Mouse (Mus musculus): ENCODE results near the gene Nudt16l1. TPM values are rescaled to one million over a fixed set of nuclear protein-coding genes. Genes with fewer than 3 reads are reported as not detected.

Nudt16l1 gene
- polyA plus RNA-seq, 1 experiment from 2014 or later, result 132 TPM

DNA sequence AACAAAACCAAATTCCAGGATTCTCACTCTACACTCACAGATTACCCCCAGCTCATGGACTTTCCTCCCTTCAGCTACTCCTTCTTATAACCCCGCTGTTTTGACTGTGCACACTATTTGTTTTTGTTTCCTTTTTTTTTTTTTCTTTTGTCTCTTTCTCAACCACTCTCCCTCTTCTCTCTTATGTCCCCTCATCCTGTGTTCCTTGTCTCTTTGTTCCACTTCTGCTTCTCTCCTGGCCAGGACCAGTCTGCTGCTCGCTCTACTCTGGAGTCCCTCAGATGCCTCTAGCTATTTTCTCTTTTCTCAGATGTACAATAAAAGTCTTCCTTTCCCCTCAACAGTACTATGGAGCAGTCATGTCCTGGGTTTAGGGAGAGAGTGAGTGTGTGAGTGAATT is 36.2 kb upstream of the Nudt16l1 start:
- no peak overlapping the region for H3K4me3 ChIP-seq (ENCODE audit: low read depth, low read length)
- H3K9me3 ChIP-seq (ENCODE audit: control insufficient read depth, low read length), result no peaks in the 10 kb centered on the region
- ATAC-seq (ENCODE audit: low FRiP score), result no peak
- H3K36me3 ChIP-seq (ENCODE audit: control insufficient read depth, insufficient read depth, low read length), result no peaks in the 10 kb centered on the region
- DNase-seq (ENCODE audit: low spot score, missing footprints), result no peak
- no peaks in the 10 kb centered on the region for H3K4me1 ChIP-seq (ENCODE audit: control insufficient read depth, insufficient read depth, low read length)
- WGBS, result 81% methylated on average over 2 of the region's 2 CpGs
- H3K27ac ChIP-seq (ENCODE audit: low read depth, low read length), result no peak overlapping the region
- no peak overlapping the region for H3K4me2 ChIP-seq
- no peaks in the 10 kb centered on the region for H3K27me3 ChIP-seq (ENCODE audit: control insufficient read depth, insufficient read depth, low read length)
- no peak overlapping the region for H3K9ac ChIP-seq (ENCODE audit: low read length)

DNA sequence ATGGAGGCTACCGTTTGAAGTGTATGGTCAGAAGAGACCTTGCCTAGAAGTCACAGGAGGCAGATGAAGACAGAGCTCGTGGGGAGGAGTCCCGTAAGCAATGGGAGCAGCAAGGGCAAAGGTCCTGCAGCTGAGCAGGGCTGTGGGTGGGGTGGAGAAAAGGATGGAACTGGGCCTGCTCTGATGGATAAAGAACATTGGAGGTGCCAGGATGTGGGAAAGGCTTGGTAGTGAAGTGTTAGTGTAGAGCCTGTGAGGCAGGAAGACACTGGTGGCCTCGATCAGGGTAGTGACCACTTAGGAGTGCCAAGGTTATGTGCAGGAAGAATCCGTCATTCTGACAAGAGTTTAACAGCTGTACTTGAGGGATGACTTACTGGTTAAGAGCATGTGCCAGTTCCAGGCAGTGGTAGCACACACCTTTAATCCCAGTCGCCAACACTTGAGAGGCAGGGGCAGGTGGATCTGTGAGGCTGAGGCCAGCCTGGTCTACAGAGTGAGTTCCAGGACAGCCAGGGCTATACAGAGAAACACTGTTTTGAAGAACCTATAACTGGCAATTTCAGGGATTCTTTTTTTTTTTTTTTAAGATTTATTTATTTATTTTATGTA is 35.0 kb upstream of the Nudt16l1 start:
- peak; percentile 75 for DNase-seq (ENCODE audit: low spot score, missing footprints)
- H3K4me3 ChIP-seq (ENCODE audit: low read depth, low read length), result no peak overlapping the region
- H3K4me1 ChIP-seq (ENCODE audit: control insufficient read depth, insufficient read depth, low read length), result no peaks in the 10 kb centered on the region
- H3K4me2 ChIP-seq, result no peak overlapping the region
- H3K9ac ChIP-seq (ENCODE audit: low read length), result no peak overlapping the region
- no peaks in the 10 kb centered on the region for H3K36me3 ChIP-seq (ENCODE audit: control insufficient read depth, insufficient read depth, low read length)
- no peak overlapping the region for H3K27ac ChIP-seq (ENCODE audit: low read depth, low read length)
- ATAC-seq (ENCODE audit: low FRiP score), result no peak
- 83% methylated on average over 6 of the region's 6 CpGs for WGBS
- no peaks in the 10 kb centered on the region for H3K27me3 ChIP-seq (ENCODE audit: control insufficient read depth, insufficient read depth, low read length)
- no peaks in the 10 kb centered on the region for H3K9me3 ChIP-seq (ENCODE audit: control insufficient read depth, low read length)

GRCm38 (mm10) chr16:4904878-4905277 is 33.7 kb upstream of the Nudt16l1 start:
- no peaks in the 10 kb centered on the region for H3K4me1 ChIP-seq (ENCODE audit: control insufficient read depth, insufficient read depth, low read length)
- no peaks in the 10 kb centered on the region for H3K27me3 ChIP-seq (ENCODE audit: control insufficient read depth, insufficient read depth, low read length)
- H3K27ac ChIP-seq (ENCODE audit: low read depth, low read length), result no peak overlapping the region
- no peak overlapping the region for H3K4me3 ChIP-seq (ENCODE audit: low read depth, low read length)
- ATAC-seq (ENCODE audit: low FRiP score), result no peak
- no peaks in the 10 kb centered on the region for H3K9me3 ChIP-seq (ENCODE audit: control insufficient read depth, low read length)
- no peak for DNase-seq (ENCODE audit: low spot score, missing footprints)
- 89% methylated on average over 3 of the region's 3 CpGs for WGBS
- H3K36me3 ChIP-seq (ENCODE audit: control insufficient read depth, insufficient read depth, low read length), result no peaks in the 10 kb centered on the region
- no peak overlapping the region for H3K9ac ChIP-seq (ENCODE audit: low read length)
- no peak overlapping the region for H3K4me2 ChIP-seq

GRCm38 (mm10) chr16:4905591-4905990 is 33.0 kb upstream of the Nudt16l1 start:
- Histone ChIP-seq H3K4me3 (ENCODE audit: low read depth, low read length) (no peak overlapping the region), H3K27ac (ENCODE audit: low read depth, low read length) (no peak overlapping the region), H3K9me3 (ENCODE audit: control insufficient read depth, low read length) (no peaks in the 10 kb centered on the region), H3K36me3 (ENCODE audit: control insufficient read depth, insufficient read depth, low read length) (no peaks in the 10 kb centered on the region), H3K27me3 (ENCODE audit: control insufficient read depth, insufficient read depth, low read length) (no peaks in the 10 kb centered on the region), H3K4me2 (no peak overlapping the region), H3K4me1 (ENCODE audit: control insufficient read depth, insufficient read depth, low read length) (no peaks in the 10 kb centered on the region), H3K9ac (ENCODE audit: low read length) (no peak overlapping the region)
- DNase-seq (ENCODE audit: low spot score, missing footprints) (no peak), ATAC-seq (ENCODE audit: low FRiP score) (no peak)
- 75% methylated on average over 1 of the region's 1 CpGs for WGBS

- ATAC-seq (ENCODE audit: low FRiP score) (no peak), DNase-seq (ENCODE audit: low spot score, missing footprints) (no peak)
- H3K9me3 ChIP-seq (ENCODE audit: control insufficient read depth, low read length), result no peaks in the 10 kb centered on the region
- H3K4me2 ChIP-seq, result no peak overlapping the region
- no peaks in the 10 kb centered on the region for H3K27me3 ChIP-seq (ENCODE audit: control insufficient read depth, insufficient read depth, low read length)
- no peak overlapping the region for H3K4me3 ChIP-seq (ENCODE audit: low read depth, low read length)
- H3K4me1 ChIP-seq (ENCODE audit: control insufficient read depth, insufficient read depth, low read length), result no peaks in the 10 kb centered on the region
- no peaks in the 10 kb centered on the region for H3K36me3 ChIP-seq (ENCODE audit: control insufficient read depth, insufficient read depth, low read length)
- H3K27ac ChIP-seq (ENCODE audit: low read depth, low read length), result no peak overlapping the region
- no peak overlapping the region for H3K9ac ChIP-seq (ENCODE audit: low read length)
These were observed 32.0 kb upstream of the Nudt16l1 start for GRCm38 (mm10) chr16:4906559-4906958.

- Histone ChIP-seq H3K9ac (ENCODE audit: low read length) (no peak overlapping the region), H3K27me3 (ENCODE audit: control insufficient read depth, insufficient read depth, low read length) (no peaks in the 10 kb centered on the region), H3K4me2 (no peak overlapping the region), H3K9me3 (ENCODE audit: control insufficient read depth, low read length) (no peaks in the 10 kb centered on the region), H3K4me1 (ENCODE audit: control insufficient read depth, insufficient read depth, low read length) (no peaks in the 10 kb centered on the region), H3K27ac (ENCODE audit: low read depth, low read length) (no peak overlapping the region), H3K4me3 (ENCODE audit: low read depth, low read length) (no peak overlapping the region), H3K36me3 (ENCODE audit: control insufficient read depth, insufficient read depth, low read length) (no peaks in the 10 kb centered on the region)
- no peak for DNase-seq (ENCODE audit: low spot score, missing footprints)
- ATAC-seq (ENCODE audit: low FRiP score), result no peak
- 79% methylated on average over 2 of the region's 2 CpGs for WGBS
These were observed 31.2 kb upstream of the Nudt16l1 start for GRCm38 (mm10) chr16:4907386-4907785.

- WGBS, result 65% methylated on average over 5 of the region's 5 CpGs
- no peaks in the 10 kb centered on the region for H3K9me3 ChIP-seq (ENCODE audit: control insufficient read depth, low read length)
- H3K27ac ChIP-seq (ENCODE audit: low read depth, low read length), result no peak overlapping the region
- no peak overlapping the region for H3K4me3 ChIP-seq (ENCODE audit: low read depth, low read length)
- H3K4me1 ChIP-seq (ENCODE audit: control insufficient read depth, insufficient read depth, low read length), result no peaks in the 10 kb centered on the region
- DNase-seq (ENCODE audit: low spot score, missing footprints) (no peak), ATAC-seq (ENCODE audit: low FRiP score) (no peak)
- no peak overlapping the region for H3K9ac ChIP-seq (ENCODE audit: low read length)
- no peak overlapping the region for H3K4me2 ChIP-seq
- H3K27me3 ChIP-seq (ENCODE audit: control insufficient read depth, insufficient read depth, low read length), result no peaks in the 10 kb centered on the region
- H3K36me3 ChIP-seq (ENCODE audit: control insufficient read depth, insufficient read depth, low read length), result no peaks in the 10 kb centered on the region
These were observed 30.6 kb upstream of the Nudt16l1 start for GRCm38 (mm10) chr16:4907972-4908371.

DNA sequence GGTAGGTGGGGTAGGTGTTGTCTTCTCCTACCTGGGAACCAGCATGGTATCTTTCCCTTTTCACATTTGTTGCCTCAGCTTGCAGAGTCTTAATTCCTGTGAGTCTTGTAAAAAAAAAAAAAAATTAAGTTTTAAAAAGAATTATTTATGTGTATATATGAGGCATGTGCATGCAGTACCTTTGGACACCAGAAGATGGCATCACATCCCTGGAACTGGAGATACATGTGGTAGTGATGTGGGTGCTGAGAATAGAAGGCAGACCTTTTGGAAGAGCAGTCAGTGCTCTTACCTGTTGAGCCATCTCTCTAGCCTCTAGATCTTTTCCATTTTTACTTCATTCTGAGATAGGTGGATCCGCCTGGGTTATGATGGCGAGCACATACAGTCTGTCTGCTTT is 28.8 kb upstream of the Nudt16l1 start:
- H3K9ac ChIP-seq (ENCODE audit: low read length), result no peak overlapping the region
- no peaks in the 10 kb centered on the region for H3K27me3 ChIP-seq (ENCODE audit: control insufficient read depth, insufficient read depth, low read length)
- DNase-seq (ENCODE audit: low spot score, missing footprints) (no peak), ATAC-seq (ENCODE audit: low FRiP score) (no peak)
- no peak overlapping the region for H3K4me3 ChIP-seq (ENCODE audit: low read depth, low read length)
- H3K27ac ChIP-seq (ENCODE audit: low read depth, low read length), result no peak overlapping the region
- 0 out of 2 replicates have a peak, but pooled peaks cover 2% of the 10 kb centered on the region for H3K36me3 ChIP-seq (ENCODE audit: control insufficient read depth, insufficient read depth, low read length)
- no peaks in the 10 kb centered on the region for H3K4me1 ChIP-seq (ENCODE audit: control insufficient read depth, insufficient read depth, low read length)
- WGBS, result 93% methylated on average over 2 of the region's 2 CpGs
- no peak overlapping the region for H3K4me2 ChIP-seq
- H3K9me3 ChIP-seq (ENCODE audit: control insufficient read depth, low read length), result no peaks in the 10 kb centered on the region

DNA sequence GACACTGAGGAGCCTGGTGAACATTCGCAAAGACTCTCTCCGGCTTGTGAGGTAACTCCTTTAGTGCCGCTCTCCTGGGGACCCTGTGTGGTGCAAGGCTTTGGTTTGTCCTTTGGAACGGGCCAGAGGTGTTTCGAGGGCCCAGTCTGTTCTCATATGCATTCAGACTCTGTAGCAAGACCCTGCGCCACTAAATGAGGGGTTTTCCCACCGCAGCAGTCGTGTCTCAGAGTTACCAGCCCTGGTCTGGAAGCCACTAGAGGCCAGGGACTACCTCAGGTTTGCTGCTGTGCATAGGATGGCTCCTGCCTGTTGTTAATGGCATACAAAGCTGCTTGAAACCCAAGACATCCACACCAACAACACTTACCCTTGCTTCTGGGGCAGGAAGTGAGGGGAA is 27.8 kb upstream of the Nudt16l1 start:
- WGBS, result 95% methylated on average over 8 of the region's 8 CpGs
- Histone ChIP-seq H3K4me1 (ENCODE audit: control insufficient read depth, insufficient read depth, low read length) (no peaks in the 10 kb centered on the region), H3K27ac (ENCODE audit: low read depth, low read length) (no peak overlapping the region), H3K4me2 (no peak overlapping the region), H3K27me3 (ENCODE audit: control insufficient read depth, insufficient read depth, low read length) (no peaks in the 10 kb centered on the region), H3K9me3 (ENCODE audit: control insufficient read depth, low read length) (no peaks in the 10 kb centered on the region), H3K9ac (ENCODE audit: low read length) (no peak overlapping the region), H3K4me3 (ENCODE audit: low read depth, low read length) (no peak overlapping the region), H3K36me3 (ENCODE audit: control insufficient read depth, insufficient read depth, low read length) (0 out of 2 replicates have a peak, but pooled peaks cover 2% of the 10 kb centered on the region)
- no peak for ATAC-seq (ENCODE audit: low FRiP score)
- DNase-seq (ENCODE audit: low spot score, missing footprints), result peak; percentile 35
